Mouse (Mus musculus): ENCODE measurements around the gene Shb.

The Shb gene

DNA sequence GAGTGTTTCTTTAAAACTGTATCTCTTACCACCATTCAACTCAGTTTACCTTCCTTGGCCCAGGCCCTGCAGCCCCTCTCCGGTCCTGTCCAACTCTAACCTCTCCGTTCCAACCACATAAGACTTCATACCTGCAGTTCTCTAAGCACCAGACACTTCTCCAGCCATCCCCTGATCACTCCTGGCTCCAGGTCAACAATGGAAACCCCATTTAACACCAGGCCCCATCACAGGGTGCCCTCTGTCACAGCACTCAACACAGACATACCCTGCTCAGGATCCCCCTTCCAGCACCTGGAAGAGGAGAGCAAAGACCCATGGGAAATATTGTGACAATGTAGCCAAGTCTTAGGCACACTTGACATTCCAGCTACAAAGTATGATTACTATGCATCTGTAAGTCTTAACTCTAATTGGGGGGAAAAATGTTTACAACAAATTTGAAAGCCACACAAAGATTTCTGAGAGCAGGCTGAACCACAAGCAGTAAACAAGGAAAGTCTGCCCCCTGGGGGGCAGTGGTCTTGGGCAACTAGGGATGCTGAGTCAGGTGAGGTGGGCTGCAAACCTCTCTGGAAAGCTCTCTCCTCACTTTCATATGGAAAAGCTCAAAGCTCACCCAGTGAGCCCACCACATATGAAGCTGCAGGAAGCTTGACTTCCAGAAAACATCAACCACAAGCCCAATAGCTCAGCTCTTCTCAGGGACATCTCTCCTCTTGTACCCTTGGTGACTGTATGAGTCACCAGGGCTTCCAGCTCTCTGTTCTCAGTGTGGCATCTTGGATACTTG is 4.5 kb downstream of the Shb start:
- DNase-seq (ENCODE audit: low spot score), result no peak

DNA sequence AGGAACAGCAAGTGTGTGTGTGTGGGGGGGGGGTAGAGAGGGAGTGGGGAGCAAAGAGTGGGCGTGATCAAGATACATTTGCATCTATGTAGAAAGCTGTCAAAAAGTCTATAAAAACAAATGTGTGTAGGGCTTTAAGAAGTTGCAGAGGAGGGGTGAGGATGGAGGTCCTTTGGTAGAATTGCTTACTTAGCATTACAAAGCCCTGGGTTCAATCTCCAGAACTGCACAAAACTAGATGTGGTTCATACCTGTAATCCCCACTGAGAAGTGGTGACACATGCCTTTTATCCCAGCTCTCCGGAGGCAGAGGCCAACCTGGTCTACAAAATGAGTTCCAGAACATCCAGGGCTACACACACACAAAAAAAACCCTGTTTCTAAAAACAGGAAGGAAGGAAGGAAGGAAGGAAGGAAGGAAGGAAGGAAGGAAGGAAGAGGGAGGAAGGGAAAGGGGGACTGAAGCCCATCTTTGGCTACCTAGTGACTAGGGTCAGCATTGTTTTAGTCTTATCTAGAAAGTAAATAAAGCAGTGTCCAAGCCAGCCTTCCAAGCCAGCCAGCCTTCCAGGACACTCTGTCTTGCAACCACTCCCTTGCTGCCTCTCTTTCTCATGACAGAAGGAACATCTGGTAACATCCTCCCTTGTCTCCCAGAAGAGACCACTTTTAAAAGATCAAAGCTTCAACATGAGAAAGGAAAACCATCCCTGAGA is 5.3 kb downstream of the Shb start:
- DNase-seq (ENCODE audit: low spot score), result no peak

DNA sequence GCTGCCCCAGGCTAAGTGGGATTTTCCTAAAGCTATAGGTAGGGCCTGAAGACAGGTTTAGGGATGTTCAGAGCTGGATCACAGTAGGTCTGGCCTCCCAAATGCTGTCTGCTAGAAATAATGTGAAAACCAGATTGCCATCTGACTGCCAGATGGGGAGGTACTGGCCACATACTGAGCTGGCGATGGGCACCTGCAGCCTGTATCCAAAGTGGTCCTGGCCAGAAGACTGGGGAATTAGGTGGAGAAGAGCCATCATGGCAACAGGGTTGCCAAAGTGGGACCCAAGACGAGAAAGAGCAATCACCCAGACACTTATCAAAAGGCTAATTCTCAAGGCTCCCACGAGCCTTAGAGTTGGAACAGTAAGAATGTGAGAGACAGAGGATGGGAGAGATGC is 6.1 kb downstream of the Shb start:
- no peak for DNase-seq (ENCODE audit: low spot score)

DNA sequence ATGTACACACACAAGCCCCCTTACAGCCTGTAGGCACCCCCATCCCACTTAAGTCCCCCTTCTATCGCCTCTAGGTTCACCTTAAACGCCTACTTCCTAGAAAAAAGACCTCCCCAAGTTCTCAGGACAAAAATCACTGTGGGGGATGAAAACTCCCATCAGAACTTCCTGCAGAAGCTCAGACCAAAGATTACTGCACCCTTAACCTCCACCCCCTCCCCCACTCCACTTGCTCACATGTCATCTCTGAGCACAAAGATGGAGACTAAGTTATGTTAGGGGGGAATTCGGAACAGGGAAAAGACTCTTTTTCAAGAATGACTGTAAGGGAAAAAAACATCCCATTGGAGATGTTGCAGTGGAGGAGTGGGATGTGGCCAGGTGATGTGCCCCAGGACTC is 6.7 kb downstream of the Shb start:
- no peak for DNase-seq (ENCODE audit: low spot score)

DNA sequence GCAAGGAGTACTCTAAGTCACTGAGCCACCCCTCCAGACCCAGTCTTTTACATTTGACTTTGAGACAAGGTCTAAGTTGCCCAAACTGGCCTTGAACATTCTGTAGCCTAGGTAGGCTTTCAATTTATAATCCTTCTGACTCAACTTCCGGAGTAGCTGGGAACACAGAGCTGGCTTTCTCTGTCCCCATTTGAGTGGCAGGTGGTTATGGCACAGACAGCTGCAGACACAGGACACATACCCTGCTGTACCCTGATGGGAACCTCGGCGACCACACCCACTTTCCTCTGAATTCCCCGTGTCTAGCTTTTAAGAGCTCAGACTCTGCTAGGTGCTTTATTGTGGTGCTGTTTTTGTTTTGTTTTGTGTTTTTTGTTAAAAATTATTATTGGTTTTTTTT is 7.7 kb downstream of the Shb start:
- no peak for DNase-seq (ENCODE audit: low spot score)

DNA sequence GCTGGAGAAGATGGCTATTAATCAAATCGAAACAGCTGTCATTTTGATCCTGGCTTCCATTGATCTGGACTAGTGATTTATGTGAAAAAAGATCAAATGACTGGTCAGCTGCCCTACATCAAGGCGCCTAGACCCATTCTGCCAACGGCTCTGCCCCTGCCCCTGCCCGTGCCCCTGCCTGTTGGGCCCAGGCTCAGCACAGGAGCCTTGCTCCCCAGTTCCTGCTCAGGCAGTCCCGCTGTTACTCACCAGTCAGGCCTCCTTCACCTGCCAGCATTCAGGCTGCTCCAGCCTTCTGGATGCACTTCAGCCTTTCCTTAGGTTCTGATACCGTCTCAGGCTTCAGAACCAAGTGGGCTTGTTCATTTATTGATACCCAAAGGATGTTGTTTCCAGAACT is 8.9 kb downstream of the Shb start:
- no peak for DNase-seq (ENCODE audit: low spot score)

DNA sequence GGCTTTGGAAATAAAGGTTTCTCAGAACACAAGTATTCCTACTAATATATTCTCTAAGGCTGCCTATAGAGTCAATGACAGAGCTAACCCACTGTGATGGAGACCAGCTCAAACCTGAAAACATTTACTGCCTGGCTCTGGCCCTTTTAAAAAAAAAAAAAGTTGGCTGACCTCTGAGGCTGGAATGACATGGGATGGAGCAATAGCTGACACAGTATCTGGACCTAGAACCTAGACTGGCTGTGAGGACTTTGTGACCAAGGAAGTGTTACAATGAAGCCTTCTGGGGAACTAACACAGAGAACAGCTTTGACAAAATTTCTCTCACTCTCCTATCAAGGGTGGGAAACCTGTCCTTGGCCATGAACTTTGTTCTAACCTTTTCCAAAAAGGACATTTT is 9.3 kb downstream of the Shb start:
- DNase-seq (ENCODE audit: low spot score), result no peak

DNA sequence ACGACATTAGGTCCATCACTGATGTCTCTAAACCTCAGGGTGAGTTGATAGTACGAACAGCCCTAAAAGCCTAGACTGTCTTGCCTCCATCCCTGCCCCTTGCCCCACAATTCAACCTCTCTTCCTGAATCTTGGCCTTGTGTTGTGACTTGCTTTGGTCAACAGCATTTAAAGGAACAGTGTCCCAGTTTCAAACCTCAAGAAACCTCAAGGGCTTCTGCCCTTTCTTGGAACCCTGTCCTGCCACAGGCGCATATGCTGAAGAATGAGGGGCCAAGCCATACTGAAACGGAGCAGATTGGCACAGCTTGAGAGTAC is 9.7 kb downstream of the Shb start:
- no peak for DNase-seq (ENCODE audit: low spot score)

DNA sequence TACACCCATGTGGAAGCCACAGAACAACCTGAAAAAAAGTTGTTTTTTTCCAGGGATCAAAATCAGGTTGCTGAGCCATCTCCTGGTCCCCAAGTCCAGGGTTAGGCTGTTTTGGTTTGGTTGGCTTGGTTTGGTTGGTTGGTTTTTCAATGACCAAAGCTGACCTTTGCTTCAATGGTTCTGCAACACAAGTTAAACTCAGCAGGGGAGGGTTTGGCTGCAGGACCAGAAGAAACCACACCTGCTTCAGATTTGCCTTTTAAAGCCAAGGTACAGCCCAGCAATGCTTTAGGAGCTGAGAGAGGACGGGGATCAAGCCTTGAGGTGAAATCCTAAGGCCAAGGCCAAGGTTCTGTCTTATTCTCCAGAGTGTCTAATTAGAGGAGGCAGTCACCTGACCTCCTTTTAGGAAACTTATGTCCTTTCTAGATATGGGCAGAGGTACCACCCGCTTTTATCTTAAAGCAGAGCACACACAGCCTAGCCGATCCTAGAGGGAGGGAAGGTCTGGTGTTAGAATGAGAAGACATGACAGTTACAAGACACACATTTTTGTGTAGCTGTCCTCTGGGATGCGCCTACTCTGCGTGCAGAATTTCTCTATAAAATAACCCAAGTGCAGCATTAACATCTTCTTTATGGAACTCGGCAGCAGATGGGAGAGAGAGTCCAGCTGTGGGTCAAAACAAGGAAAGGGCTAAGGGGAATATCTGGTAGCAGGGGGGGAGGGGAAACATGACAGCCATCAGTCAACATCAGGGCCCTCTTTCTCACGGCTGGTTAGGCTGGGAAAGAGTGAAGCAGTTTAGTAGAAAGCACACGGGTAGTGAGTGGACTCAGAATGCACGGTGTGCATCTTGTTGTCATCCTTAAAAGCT is 10.3 kb downstream of the Shb start:
- DNase-seq (ENCODE audit: low spot score), result no peak

DNA sequence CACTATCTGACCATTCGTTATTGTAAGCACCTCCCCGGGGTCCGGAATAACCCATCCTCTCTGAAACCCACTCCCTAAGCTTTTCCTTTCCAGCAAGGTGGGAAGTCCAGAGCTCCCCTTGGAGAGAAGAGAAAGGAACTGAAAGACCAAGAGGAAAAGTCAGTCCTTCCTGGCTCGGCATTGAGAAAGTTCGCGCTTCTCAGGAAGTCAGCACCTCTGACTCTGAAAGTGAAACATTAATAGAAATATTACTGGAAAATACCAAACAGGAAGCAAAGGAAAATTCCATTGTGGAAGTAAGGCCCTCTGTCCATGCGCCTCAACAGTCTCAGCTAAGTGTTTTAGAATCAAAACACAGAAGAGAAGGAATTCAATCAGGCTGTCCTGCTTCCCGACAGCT is 11.9 kb downstream of the Shb start:
- no peak for DNase-seq (ENCODE audit: low spot score)

DNA sequence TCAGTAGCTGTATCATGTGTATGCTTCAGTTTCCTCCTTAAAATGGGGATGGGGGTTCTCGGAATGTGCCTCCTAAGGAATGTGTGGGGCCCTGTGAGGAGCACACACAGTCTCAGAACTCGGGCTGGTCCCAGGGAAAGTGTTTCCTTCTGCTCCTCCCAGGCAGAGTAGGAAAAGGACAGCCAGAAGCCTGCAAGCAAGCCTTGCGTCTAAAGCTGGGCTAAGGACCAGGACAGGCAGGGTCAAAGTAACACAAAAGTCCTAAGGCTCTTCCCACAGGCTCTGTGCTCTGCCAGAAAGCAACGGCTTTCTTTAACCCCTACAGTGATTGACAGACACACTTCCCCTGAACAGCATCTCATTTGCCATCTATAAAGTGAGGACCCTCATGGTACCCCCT is 14.9 kb downstream of the Shb start:
- no peak for DNase-seq (ENCODE audit: low spot score)

DNA sequence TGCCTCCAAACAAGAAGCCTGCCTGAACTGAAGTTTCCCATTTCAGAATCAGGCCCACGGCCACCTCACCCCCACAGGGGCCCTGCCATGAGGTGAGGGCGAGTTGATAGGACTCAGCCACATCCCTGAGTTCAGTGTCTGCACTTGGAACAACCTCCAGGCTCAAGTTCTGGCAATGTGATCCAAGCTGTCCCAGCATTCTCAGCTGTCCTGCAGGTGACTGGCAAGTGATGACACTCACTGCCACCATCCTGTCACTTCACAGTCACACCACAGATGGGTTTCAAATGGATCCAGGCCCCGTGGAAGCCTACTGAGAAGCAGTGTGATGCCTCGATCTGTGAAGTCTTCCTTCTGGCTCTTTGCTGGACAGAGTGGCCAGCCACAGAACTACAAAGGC is 16.4 kb downstream of the Shb start:
- DNase-seq (ENCODE audit: low spot score), result no peak

DNA sequence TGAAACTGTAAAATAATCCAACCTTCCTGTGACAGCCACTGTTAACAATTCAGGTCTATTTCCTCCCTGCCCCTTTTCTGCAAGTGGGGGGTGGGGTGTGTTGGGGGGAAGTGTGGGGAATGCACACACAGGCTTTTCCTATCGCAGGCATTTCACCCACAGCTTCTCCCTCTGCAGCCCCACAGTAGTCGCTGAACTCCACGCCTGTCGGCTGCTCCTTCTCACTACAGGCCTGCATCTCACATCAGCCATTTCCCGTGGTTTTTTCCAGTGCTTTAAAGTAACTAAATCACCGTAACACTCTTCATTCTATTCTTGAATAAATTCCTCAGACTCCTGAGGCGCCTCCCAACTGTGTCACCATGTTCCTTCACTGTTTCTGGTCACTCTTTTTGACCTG is 17.9 kb downstream of the Shb start:
- DNase-seq (ENCODE audit: low spot score), result peak; percentile 28

DNA sequence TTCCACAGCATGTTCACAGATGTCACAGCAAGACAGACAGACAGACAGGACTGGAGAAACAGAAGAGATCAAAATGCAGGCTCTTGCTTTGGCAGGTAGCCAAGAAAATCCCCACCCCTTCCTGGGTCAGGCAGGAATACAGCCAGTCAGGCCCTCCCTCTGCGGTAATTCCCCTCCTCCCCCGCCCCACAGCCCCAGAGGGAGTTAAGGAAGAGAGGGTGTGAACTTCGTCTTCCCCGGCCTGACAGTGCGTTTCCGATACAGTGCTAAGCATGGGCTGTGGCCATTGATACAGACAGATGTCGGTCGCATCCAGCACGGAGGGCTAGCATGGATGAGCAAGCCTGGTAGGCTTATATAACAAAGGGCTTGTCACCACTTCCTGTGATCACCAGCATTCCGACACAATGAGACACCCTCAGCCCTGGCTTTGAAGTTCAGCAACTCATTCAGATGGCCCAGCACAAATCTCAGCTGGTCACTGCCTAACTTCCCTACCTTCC is 18.4 kb downstream of the Shb start:
- DNase-seq (ENCODE audit: low spot score), result peak; percentile 69

DNA sequence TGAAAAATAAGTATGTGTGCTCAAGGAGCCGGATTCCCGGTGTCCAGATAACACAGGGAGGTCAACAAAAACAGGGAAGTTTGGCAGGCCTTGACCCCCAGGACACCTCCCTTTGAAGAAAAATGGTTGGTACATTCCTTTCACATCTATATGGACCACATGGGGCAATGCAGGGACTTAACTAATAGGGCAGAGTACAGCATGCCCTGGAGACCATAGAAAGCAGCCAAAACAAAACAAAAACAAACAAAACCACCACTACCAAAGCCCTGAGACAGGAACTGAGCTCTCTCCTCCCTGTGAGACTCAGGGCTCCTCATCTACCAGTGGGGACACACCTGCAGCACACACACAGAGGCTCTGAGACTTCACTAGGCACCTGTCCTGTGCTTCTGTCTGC is 18.9 kb downstream of the Shb start:
- no peak for DNase-seq (ENCODE audit: low spot score)

DNA sequence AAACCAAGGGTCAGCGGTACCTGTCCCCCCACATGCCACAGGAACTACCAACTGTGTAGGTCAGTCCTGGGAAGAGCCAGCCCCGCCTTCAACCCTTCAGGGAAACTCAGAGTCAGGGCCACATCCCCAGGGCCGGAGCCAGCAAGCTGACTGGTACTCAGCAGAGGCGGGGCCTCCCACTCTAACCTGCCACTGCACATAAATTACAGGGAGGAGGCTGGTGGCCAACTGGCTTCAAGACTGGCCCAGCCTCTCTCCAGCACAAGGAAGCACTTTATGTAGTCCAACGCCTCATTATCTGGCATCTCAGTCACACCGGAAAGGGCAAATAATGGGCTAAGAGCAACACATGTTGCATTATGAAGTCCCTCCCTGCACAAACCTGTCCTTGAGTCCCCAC is 22.1 kb downstream of the Shb start:
- DNase-seq (ENCODE audit: low spot score), result peak; percentile 66

DNA sequence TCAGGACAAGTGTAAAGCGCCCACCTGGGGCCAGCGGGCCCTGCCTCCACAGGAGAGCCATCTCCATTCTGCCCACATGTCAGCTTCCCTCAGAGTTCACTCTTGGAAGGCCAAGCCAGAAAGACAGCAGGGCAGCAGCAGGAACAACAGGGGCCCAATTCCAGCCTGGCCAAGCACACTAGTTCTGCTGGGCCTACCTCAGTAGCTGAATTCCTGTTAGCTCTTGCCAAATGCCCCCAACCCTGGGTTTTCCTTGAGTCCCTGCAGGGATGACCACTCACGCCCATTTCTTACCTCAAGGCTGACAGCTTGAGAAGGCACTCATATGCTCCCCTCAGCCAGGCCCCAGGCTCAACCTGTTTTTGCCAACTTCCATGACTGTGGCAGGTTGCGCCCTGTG is 22.9 kb downstream of the Shb start:
- no peak for DNase-seq (ENCODE audit: low spot score)

DNA sequence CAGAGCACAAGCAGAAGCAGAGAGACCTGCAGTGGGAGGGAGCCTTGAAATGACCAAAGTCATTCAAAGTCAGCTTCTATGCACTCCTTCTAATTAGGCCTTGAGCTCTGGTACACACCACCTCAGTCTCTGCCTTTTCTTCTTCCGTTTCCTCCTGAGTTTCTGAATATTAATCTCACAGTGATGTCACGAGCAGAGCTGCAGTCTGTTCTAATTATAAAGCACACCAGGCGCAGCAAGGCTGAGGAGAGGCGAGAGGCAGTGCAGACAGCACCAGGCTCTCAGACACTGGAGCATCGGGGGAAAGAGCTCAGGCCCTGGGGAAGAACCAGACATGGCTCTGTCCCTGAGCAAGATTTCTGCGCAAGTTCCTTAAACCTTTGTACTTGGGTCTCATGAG is 23.8 kb downstream of the Shb start:
- no peak for DNase-seq (ENCODE audit: low spot score)

DNA sequence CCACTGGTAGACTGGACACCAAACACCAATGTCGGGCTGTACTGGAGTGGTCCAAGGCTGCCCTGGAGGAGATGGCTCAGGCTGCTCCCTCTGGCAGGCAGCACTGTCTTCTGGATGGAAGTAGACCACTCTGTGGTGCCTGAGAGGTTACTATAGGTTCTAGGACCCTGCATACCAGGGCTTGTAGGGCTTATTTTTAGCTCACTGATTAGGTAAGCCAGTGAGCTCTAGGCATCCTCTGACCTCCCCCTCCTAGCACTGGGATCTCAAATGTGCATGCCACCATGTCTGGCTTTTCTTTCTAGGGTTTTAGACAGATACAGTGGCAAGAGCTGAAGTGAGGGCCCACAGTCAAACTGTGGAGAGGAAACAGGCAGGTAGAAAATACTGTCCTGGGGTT is 24.8 kb downstream of the Shb start:
- no peak for DNase-seq (ENCODE audit: low spot score)

DNA sequence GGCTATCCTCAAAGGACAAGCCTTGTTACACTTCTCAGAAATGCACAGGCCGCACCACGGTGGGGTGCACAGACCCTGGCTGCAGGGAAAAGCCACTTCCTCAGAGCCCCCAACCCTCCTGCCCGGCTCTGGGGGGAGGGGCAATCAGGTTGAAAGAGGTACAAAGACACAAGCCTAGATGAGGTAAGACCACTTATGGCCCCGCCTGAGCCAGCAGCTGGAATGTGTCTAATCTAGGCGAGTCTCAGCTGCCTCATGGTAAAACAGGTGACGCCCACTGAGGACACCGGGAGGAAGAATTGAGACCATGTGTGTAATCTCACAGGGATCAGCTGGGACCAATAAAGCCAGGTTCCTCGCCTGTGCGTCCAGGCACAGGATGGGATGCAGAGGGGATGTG is 25.2 kb downstream of the Shb start:
- peak; percentile 67 for DNase-seq (ENCODE audit: low spot score)

DNA sequence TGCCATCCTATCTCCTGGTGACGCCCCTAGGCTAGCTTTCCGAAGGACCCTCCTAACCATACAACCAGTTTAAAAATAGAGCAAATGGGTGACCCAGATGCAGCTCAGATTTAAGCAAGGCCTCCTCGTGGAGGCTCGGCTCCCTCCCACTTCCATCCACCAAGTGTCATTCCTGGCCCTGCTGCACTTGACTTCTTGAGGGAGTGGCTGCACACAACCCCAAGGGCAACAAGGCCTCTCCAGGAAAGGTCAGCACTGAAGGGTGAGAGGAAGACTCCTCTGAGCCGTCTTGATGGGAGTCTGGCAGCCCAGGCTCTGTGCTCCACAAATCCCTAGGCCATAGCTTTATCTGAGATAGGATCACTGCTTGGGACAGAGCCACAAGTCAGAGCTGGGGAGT is 25.7 kb downstream of the Shb start:
- DNase-seq (ENCODE audit: low spot score), result no peak

DNA sequence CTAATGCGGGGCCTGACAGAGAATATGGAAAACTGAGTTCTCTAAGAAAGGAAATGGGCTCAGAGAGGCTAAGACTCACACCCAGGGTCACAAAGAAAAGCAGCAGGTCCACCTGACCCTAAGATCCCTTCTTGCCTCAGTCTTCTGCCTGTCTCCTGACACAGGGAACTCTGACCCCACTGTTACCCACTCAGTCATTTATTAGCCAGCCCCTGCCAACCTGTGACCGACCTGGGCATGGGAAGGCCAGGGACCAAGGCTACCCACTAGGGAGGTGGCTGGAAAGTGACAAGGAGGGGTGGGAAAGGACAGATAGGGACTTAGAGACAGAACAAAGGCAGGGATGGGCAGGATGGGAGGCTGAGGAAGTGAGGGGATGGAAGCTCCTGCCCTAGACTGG is 26.6 kb downstream of the Shb start:
- no peak for DNase-seq (ENCODE audit: low spot score)

DNA sequence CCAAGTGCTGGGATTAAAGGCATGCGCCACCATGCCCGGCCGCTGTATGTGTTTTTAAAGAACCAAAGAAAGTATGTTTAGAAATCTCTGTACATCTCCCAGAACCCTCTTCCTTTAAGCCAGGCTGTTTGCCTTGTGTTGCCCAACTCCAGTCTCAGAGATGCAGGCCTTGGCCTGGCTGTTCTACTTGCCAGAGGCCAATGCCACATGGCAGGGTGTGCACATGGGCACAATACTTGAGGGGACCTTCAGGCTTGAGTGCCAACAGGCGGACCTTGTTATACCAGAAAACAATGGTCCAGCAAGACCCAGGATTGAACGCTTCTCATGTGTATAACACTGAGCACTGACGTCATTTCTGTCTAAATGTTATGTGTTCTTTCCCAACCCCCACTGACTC is 27.1 kb downstream of the Shb start:
- no peak for DNase-seq (ENCODE audit: low spot score)
